Mouse (Mus musculus) thymus, postnatal 10 days (tissue): ENCODE measurements around the gene Gpr88.

ENCODE experiments used
- DNase-seq, 2 experiments: peaks; one replicate each; pipeline ENCODE4 v3.0.0; 2021; ENCODE audit warnings: low spot score in 2 of 2

Gene Gpr88

DNA sequence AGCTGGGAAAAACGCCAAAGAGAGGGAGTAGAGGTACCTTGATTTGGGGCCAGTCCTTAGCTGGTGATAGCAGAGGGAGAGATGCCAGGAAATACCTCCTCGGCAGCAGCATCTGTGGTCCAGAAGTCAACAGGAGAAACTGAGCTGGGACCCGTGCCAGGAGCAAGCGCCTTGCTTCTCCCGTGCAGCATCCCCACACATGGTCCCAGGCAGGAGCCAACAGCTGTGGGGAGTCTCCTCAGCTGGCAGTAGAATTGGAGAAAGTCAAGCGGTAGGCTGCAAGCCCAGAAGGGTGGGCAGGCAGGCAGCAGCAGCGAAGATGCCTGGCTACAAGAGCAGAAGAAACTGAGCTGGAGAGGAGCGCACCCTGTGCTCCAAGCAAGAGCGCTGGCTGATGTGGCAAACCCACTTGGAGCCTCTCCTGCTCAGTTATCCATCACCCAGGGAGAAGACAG lies at the start of gene Gpr88:
TSS of gene Gpr88 (minus strand) at position 427 of the 455 bp plus-strand sequence.
- DNase-seq: no peak

DNA sequence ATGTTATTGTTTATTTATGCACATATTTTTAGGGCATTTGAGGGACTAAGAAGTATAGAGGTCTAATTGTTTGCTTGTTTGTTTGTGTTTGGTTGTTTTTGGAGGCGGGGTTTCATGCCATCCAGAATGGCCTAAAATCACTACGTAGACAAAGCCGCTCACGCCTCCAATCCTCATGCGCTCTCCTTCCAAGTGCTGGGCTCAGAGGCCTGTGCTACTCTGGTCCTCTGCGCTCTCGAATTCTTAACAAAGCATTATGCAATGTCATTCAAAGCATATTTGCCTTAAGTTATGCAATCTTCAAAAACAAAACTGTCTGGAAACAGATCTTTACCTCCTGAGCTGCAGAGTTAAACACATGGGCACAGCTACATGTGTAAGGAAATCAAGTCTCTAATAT lies 49.3 kb upstream of the Gpr88 start:
- DNase-seq: no peak

DNA sequence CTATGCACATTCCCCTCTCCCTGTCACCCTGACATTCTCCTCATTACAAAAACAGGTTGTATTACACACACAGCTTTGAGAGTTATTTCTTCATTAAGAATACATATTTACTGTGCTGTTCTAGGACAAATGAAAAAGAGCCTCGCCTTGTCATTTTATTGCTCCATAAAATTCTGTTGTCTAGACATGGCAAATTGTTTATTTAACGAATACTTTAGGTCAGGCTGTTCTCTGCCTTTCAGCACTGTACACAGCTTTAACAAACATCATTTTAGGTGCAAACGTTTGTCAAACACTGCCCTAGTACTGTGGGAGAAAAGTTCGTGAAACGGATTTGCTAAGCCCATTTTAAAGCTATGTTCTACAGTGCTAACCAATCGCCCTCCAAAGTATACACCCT lies 48.5 kb upstream of the Gpr88 start:
- no peak for DNase-seq

- no peak for DNase-seq
These were observed 45.4 kb upstream of the Gpr88 start for GRCm38 (mm10) chr3:116298727-116299126.

GRCm38 (mm10) chr3:116298003-116298402 lies 44.7 kb upstream of the Gpr88 start:
- DNase-seq: no peak

DNA sequence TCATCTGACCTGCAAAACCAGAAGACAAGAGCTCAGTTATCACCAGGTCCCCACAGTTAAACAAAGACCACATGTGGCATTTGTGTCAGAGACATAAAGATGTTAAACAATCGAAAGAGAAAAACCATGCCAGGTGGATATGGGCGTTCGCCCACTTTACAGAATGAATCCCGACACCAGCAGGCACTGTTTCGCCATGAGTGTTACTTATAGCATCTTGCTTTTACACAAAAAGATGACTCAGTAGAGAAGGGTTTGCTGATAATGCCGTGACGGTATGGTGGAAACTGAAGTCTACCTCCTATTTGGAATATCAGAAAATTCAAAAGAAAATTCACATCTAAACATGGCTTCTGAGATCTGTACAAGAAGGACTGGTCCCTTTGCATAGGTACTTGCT lies 43.9 kb upstream of the Gpr88 start:
- no peak for DNase-seq

DNA sequence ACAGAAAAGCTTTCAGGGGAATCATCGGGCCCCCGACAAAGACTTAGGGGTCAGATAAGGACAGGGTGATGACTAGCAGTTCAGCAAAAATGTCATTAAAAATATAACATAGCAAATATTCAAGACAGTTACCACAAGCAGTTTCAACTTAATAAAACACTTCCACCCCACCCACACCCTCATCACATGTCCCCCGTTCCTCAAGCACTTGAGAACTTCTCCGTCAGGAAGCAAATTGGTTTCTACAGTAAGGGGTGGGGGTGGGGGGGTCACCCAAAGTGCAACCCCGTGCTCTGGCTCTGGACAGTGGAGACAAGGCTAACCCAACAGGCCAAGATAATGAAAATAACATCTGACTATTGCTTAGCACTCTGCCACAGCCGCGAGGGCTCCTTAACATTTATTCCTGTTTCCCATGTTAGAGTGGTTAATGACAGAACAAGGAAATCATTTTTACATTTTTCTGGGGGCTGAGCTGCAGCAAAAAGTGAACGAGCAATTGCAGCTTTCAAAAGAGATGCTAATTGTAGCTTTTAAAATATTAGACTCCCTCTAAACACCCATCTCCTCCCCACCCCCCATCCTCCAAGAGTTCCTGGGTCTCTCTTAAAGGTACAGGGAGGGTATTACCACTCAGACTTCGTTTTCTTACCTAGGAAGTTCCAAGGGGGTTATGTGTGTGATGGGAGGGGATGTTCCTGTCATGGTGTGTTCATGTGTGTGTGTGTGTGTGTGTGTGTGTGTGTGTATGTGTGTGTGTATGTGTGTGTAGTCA lies 36.9 kb upstream of the Gpr88 start:
- DNase-seq: no peak

- no peak for DNase-seq
These were observed 35.5 kb upstream of the Gpr88 start for GRCm38 (mm10) chr3:116288833-116289232.

- no peak for DNase-seq
These were observed 31.4 kb upstream of the Gpr88 start for GRCm38 (mm10) chr3:116284735-116285134.

- no peak for DNase-seq
These were observed 30.7 kb upstream of the Gpr88 start for GRCm38 (mm10) chr3:116283996-116284395.

GRCm38 (mm10) chr3:116281663-116282062 lies 28.4 kb upstream of the Gpr88 start:
- no peak for DNase-seq

DNA sequence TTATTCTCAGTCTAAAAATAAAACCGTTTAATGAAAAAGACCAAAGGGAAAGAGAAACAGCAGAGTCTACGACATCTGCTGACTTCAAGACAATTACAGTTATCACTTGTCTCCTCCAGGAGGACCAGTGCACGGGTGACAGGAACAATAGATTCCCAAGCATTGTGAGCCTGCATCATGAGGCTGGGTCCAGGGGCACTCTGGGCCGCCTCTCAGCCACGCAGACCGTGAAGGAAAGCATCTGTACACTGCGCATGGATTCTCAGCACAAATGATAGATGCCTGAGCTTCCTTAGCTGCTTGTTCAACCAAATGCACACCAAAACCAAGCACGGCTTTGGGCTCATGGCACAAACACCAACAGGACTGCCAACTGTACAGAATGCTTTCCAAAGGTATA lies 23.8 kb upstream of the Gpr88 start:
- no peak for DNase-seq

- no peak for DNase-seq
These were observed 18.4 kb upstream of the Gpr88 start for GRCm38 (mm10) chr3:116271679-116272078.

GRCm38 (mm10) chr3:116267036-116267654 lies 13.8 kb upstream of the Gpr88 start:
- no peak for DNase-seq

- DNase-seq: no peak
These were observed 13.1 kb upstream of the Gpr88 start for GRCm38 (mm10) chr3:116266360-116266759.

GRCm38 (mm10) chr3:116263977-116264376 lies 10.7 kb upstream of the Gpr88 start:
- DNase-seq: no peak

- no peak for DNase-seq
These were observed 9.8 kb upstream of the Gpr88 start for GRCm38 (mm10) chr3:116263061-116263460.

- DNase-seq: no peak
These were observed 2.8 kb upstream of the Gpr88 start for GRCm38 (mm10) chr3:116256104-116256503.

GRCm38 (mm10) chr3:116252255-116253040 lies 855 bp downstream of the Gpr88 start:
- DNase-seq: no peak

DNA sequence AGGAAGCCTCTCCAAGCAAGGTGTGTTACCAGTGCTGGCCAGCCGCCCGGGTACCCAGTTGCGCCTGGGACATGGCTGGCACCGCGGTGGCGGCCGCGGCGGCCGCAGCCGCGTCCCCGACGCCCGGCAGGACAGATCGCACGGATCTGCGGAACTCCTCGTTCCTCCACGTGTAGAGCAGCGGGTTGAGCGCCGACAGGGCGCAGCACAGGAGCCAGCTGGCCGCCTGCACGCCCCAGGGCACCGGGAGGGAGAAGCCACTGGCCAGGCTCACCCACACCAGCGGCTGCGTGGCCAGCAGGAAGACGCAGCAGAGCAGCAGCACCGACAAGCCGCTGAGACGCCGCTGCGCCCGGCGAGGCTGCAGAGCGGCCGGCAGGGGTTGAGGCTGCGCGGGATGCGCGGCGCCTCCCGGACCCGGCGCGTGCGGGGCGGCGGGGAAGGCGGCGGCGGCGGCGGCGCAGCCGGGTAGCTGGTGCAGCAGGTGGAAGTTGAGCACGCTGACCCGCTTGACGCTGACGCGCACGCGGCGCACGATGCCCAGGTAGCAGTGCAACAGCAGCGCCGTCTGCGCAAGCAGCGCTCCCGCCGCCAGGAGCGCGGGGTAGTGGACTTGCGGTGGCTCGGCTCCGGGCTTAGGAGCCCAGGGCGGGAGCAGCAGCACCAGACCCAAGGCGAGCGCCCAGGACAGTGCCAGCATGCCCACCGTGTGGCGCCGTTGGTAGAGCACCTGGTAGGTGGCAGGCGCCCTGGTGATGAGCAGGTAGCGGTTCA lies 1.6 kb downstream of the Gpr88 start:
- no peak for DNase-seq

GRCm38 (mm10) chr3:116249026-116249425 lies 4.3 kb downstream of the Gpr88 start:
- no peak for DNase-seq

GRCm38 (mm10) chr3:116244476-116244875 lies 8.8 kb downstream of the Gpr88 start:
- DNase-seq: no peak
